Mouse (Mus musculus) intestine, embryonic 16.5 days (tissue): ENCODE measurements around the gene Deaf1. TPM values are rescaled to one million over a fixed set of nuclear protein-coding genes. Genes with fewer than 3 reads are reported as not detected.

Experiments
- ATAC-seq: fragments of 200-750 bp; cut with Nextera tagmentation; 2 replicates; pipeline ENCODE4 v1.8.0; 2017; ENCODE audit warnings: moderate TSS enrichment, moderate library complexity
- H3K27ac ChIP-seq: fragments of 300-500 bp; sonication (generic); 2 replicates; pipeline ENCODE4 v1.5.1; 2014; ENCODE audit warnings: mild to moderate bottlenecking, low read length
- H3K27me3 ChIP-seq: fragments of 300-500 bp; sonication (generic); replicated peaks from 2 replicates; pipeline ENCODE4 v1.6.1; 2014; ENCODE audit warnings: low read length, control low read depth, mixed read lengths; ENCODE audit not compliant: control insufficient read depth, insufficient read depth
- H3K36me3 ChIP-seq: fragments of 300-500 bp; sonication (generic); 2 replicates; pipeline ENCODE4 v1.6.1; 2014; ENCODE audit warnings: low read length, control low read depth; ENCODE audit not compliant: control insufficient read depth, insufficient read depth
- H3K4me1 ChIP-seq: fragments of 300-500 bp; sonication (generic); 2 replicates; pipeline ENCODE4 v1.6.1; 2014; ENCODE audit warnings: low read length, control low read depth, mixed read lengths; ENCODE audit not compliant: control insufficient read depth, insufficient read depth
- H3K4me2 ChIP-seq: fragments of 300-500 bp; sonication (generic); 2 replicates; pipeline ENCODE4 v1.6.1; 2014; ENCODE audit warnings: low read depth, low read length, control low read depth
- H3K4me3 ChIP-seq: fragments of 300-500 bp; sonication (generic); 2 replicates; pipeline ENCODE4 v1.5.1; 2014; ENCODE audit warnings: mild to moderate bottlenecking, low read length
- H3K9ac ChIP-seq: fragments of 300-500 bp; sonication (generic); 2 replicates; pipeline ENCODE4 v1.6.1; 2014; ENCODE audit warnings: low read depth, low read length
- H3K9me3 ChIP-seq: fragments of 300-500 bp; sonication (generic); 2 replicates; pipeline ENCODE4 v1.6.1; 2016; ENCODE audit warnings: low read length, control low read depth; ENCODE audit not compliant: control insufficient read depth
- WGBS: fragments of 180-500 bp; shearing (Covaris S2); extraction: QIAGEN DNeasy Blood & Tissue Kit; methylation state at CpG from one replicate; pipeline ENCODE4 v1.1.7; 2014; 5-methylcytosine and 5-hydroxymethylcytosine counted together
- polyA plus RNA-seq: library from polyadenylated mRNA; unstranded; fragments of >200 nt; fragmentation: Nextera tagmentation; extraction: Ambion mirVana; gene quantifications from 2 replicates; pipeline ENCODE4 v1.2.1, GENCODE M21; 2015

Gene Deaf1
- polyA plus RNA-seq, 1 experiment from 2014 or later = 61.0 TPM

- no peaks in the 10 kb centered on the region for H3K9me3 ChIP-seq
- peak overlapping the region; percentile 70 for H3K9ac ChIP-seq
- H3K27ac ChIP-seq = peak overlapping the region; percentile 93; the same call in 1 of the 2 replicates
These were observed 52.1 kb downstream of the Deaf1 start for GRCm38 (mm10) chr7:141275356-141275755.

GRCm38 (mm10) chr7:141270631-141271030 lies 56.9 kb downstream of the Deaf1 start:
- H3K36me3 ChIP-seq = no peaks in the 10 kb centered on the region
- no peak overlapping the region for H3K4me2 ChIP-seq
- H3K9me3 ChIP-seq = no peaks in the 10 kb centered on the region
- WGBS = 86% methylated on average over 3 of the region's 3 CpGs
- H3K4me3 ChIP-seq = no peak overlapping the region
- H3K9ac ChIP-seq = no peak overlapping the region
- no peaks in the 10 kb centered on the region for H3K27me3 ChIP-seq
- H3K27ac ChIP-seq = no peak overlapping the region
- H3K4me1 ChIP-seq = peaks cover 3% of the 10 kb centered on the region
- no peak for ATAC-seq

More at GRCm38 (mm10) chr7:141275356-141275755, 52.1 kb downstream of the Deaf1 start:
- peak overlapping the region; percentile 50 for H3K4me2 ChIP-seq
- peaks cover 15% of the 10 kb centered on the region for H3K4me1 ChIP-seq
- peak overlapping the region; percentile 55 for H3K4me3 ChIP-seq
- no peaks in the 10 kb centered on the region for H3K36me3 ChIP-seq
- WGBS = 75% methylated on average over 9 of the region's 9 CpGs
- no peak for ATAC-seq
- H3K27me3 ChIP-seq = no peaks in the 10 kb centered on the region

GRCm38 (mm10) chr7:141269273-141269545 lies 58.3 kb downstream of the Deaf1 start:
- no peak for ATAC-seq
- Histone ChIP-seq H3K9ac (no peak overlapping the region), H3K4me3 (no peak overlapping the region), H3K4me2 (peak overlapping the region; percentile 30), H3K4me1 (peaks cover 12% of the 10 kb centered on the region), H3K9me3 (no peaks in the 10 kb centered on the region), H3K27ac (no peak overlapping the region), H3K27me3 (no peaks in the 10 kb centered on the region), H3K36me3 (no peaks in the 10 kb centered on the region)
- 81% methylated on average over 14 of the region's 14 CpGs for WGBS

GRCm38 (mm10) chr7:141268466-141269272 lies 58.8 kb downstream of the Deaf1 start:
- H3K27me3 ChIP-seq = no peaks in the 10 kb centered on the region
- no peak overlapping the region for H3K9ac ChIP-seq
- H3K27ac ChIP-seq = no peak overlapping the region
- H3K9me3 ChIP-seq = no peaks in the 10 kb centered on the region
- ATAC-seq = no peak
- no peak overlapping the region for H3K4me3 ChIP-seq
- H3K4me1 ChIP-seq = peaks cover 12% of the 10 kb centered on the region
- peak overlapping the region; percentile 30 for H3K4me2 ChIP-seq
- no peaks in the 10 kb centered on the region for H3K36me3 ChIP-seq
- WGBS = 76% methylated on average over 24 of the region's 24 CpGs

GRCm38 (mm10) chr7:141265739-141266561 lies 61.5 kb downstream of the Deaf1 start, which contains the start of gene Irf7:
TSS of gene Irf7 (minus strand) at chr7:141266481.
- peak; percentile 80 for ATAC-seq
- peak within 1 kb of the TSS; percentile 58 for H3K4me2 ChIP-seq
- H3K9ac ChIP-seq = peak within 1 kb of the TSS; percentile 65
- no peak within 1 kb of the TSS for H3K27ac ChIP-seq
- no peaks in the 10 kb centered on the region for H3K9me3 ChIP-seq
- peaks cover 12% of the 10 kb centered on the region; the same call in 1 of the 2 replicates for H3K36me3 ChIP-seq
- 8% methylated on average over 25 of the region's 25 CpGs for WGBS
- no peaks in the 10 kb centered on the region for H3K27me3 ChIP-seq
- H3K4me3 ChIP-seq = peak within 1 kb of the TSS; percentile 57
- H3K4me1 ChIP-seq = peaks cover 12% of the 10 kb centered on the region

GRCm38 (mm10) chr7:141265411-141265738 lies 62.1 kb downstream of the Deaf1 start:
- no peaks in the 10 kb centered on the region for H3K9me3 ChIP-seq
- peaks cover 12% of the 10 kb centered on the region for H3K4me1 ChIP-seq
- H3K9ac ChIP-seq = peak overlapping the region; percentile 65; the same call in 1 of the 2 replicates
- WGBS = 46% methylated on average over 11 of the region's 11 CpGs
- H3K27ac ChIP-seq = no peak overlapping the region
- H3K36me3 ChIP-seq = peaks cover 18% of the 10 kb centered on the region
- peak overlapping the region; percentile 58 for H3K4me2 ChIP-seq
- H3K27me3 ChIP-seq = no peaks in the 10 kb centered on the region
- ATAC-seq = peak; percentile 16; the same call in 1 of the 2 replicates
- 0 out of 2 replicates have a peak overlapping the region, but pooled peaks have one; percentile 3 for H3K4me3 ChIP-seq

- H3K9ac ChIP-seq = peak overlapping the region; percentile 65; the same call in 1 of the 2 replicates
- peak overlapping the region; percentile 58; the same call in 1 of the 2 replicates for H3K4me2 ChIP-seq
- 30% methylated on average over 12 of the region's 12 CpGs for WGBS
- H3K9me3 ChIP-seq = no peaks in the 10 kb centered on the region
- H3K4me3 ChIP-seq = 0 out of 2 replicates have a peak overlapping the region, but pooled peaks have one; percentile 3
- peaks cover 12% of the 10 kb centered on the region for H3K4me1 ChIP-seq
- H3K36me3 ChIP-seq = peaks cover 20% of the 10 kb centered on the region
- H3K27ac ChIP-seq = no peak overlapping the region
- no peaks in the 10 kb centered on the region for H3K27me3 ChIP-seq
- peak; percentile 62 for ATAC-seq
These were observed 62.6 kb downstream of the Deaf1 start for GRCm38 (mm10) chr7:141264761-141265410.

GRCm38 (mm10) chr7:141264041-141264700 lies 63.3 kb downstream of the Deaf1 start:
- Histone ChIP-seq H3K4me3 (no peak overlapping the region), H3K9me3 (no peaks in the 10 kb centered on the region), H3K4me2 (no peak overlapping the region), H3K9ac (no peak overlapping the region), H3K27ac (no peak overlapping the region), H3K36me3 (peaks cover 24% of the 10 kb centered on the region), H3K27me3 (no peaks in the 10 kb centered on the region), H3K4me1 (peaks cover 12% of the 10 kb centered on the region)
- 72% methylated on average over 11 of the region's 11 CpGs for WGBS
- no peak for ATAC-seq
